Mouse (Mus musculus): ENCODE measurements around the gene Clasp1.
"Not testable (repeated sequence)": the region's sequence is repeated elsewhere in the genome, so short reads cannot be mapped to it uniquely, and the experiment has no call there.

The Clasp1 gene

DNA sequence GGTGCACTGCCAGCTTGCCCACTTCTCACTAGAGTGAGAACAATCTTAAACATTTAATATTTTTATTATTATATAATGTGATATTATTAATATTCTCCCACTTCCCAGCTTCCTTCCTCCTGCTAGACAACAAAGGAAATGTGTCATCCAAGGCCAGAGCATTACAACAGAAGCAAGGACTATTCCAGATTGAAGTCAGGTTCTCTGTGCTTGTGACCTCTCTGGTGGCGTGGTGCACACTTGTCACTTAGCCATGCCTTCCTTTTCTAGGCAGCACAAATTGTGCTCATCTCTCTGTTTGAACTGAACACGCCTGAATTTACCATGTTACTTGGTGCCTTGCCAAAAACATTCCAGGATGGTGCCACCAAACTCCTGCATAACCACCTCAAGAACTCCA is 170.9 kb downstream of the Clasp1 start:
- DNase-seq (ENCODE audit: extremely low spot score, low read depth, low spot score) = no peak

DNA sequence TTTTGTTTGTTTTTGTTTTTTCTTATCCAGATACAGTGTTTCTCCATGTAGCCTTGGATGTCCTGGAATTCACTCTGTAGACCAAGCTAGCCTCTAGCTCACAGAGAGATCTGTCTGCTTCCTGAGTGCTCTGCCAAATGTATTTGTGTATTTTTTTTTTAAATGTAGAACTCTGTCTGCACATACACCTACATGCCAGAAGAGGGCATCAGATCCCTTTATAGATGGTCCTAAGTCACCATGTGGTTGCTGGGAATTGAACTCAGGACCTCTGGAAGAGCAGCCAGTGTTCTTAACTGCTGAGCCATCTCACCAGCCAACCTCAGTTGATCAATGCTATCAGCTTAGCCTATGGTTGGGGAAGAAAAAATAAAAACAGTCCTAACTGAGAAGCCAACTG is 175.7 kb downstream of the Clasp1 start:
- DNase-seq (ENCODE audit: extremely low spot score, low read depth, low spot score) = no peak

DNA sequence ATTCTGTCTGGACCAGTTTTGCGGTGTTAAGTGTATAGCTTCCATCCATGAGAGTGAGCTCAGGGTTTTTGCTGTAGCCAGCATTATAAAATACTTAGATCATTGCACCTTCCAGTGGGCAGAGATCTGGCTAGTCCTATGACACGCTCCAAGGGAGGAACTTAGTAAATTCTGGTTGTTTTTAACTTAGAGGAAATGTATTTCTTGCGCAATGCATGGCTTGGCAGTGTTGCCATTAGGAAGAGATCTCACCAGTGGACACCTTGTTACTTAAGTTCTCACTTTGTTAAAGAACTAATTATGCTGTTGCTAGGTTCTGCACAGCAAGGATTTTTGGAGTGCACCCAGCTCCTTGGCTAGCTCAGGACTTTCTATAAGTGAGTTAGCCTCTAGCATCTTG is 178.8 kb downstream of the Clasp1 start:
- no peak for DNase-seq (ENCODE audit: extremely low spot score, low read depth, low spot score)

GRCm38 (mm10) chr1:118580174-118580702 is 191.4 kb downstream of the Clasp1 start:
- no peak for DNase-seq (ENCODE audit: extremely low spot score, low read depth, low spot score)

DNA sequence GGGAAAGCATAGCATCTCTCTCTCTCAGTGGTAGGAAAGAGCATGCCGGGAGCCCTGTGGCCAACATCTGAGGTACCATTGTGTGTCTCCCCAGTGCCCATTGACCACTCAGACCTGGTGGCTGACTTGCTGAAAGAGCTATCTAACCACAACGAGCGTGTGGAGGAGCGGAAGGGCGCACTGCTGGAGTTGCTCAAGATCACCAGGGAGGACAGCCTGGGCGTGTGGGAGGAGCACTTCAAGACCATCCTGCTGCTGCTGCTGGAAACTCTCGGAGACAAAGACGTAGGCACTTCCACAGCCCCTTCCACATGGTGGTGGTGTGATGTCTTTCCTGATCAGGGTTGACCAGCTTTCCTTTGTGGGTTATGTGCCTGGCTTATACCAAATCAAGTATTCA is 192.3 kb downstream of the Clasp1 start:
- no peak for DNase-seq (ENCODE audit: extremely low spot score, low read depth, low spot score)

- no peak for DNase-seq (ENCODE audit: extremely low spot score, low read depth, low spot score)
Observed at GRCm38 (mm10) chr1:118589721-118590120, 200.9 kb downstream of the Clasp1 start.

GRCm38 (mm10) chr1:118592933-118593332 is 204.1 kb downstream of the Clasp1 start:
- DNase-seq (ENCODE audit: extremely low spot score, low read depth, low spot score) = no peak

GRCm38 (mm10) chr1:118595395-118595794 is 206.5 kb downstream of the Clasp1 start:
- DNase-seq (ENCODE audit: extremely low spot score, low read depth, low spot score) = no peak

DNA sequence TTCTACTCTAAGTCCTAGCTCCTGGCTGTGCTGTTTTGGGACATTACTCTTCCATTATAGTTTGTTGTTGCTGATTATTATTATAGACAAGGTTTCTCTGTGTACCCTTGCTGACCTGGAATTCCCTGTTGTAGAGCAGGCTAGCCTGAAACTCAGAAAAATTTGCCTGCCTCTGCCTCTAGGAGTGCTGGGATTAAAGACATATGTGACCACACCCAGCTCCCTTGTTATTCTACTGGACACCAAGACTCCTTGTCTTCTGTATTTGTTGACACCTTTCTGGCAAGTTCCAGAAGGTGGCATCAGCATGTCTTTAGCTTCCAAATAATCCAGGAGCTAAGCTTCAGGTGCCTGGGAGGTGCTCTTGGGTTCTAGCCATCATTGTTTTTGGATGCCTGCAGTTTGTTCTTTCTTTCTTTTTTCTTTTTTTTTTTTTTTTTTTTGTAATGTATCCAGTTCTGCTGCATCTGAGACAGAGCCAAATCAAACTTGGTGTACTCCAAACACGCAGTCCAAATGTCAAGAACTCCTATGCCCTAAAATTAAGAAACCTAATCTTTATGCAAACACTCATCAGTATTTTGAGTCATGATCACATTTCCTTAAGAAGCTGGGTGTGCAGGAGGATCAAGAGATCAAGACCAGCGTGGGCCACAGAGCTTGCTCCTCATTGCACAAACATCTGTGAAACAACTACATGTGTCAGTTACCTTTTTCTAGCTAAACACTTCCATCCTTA is 208.8 kb downstream of the Clasp1 start:
- DNase-seq (ENCODE audit: extremely low spot score, low read depth, low spot score) = no peak

GRCm38 (mm10) chr1:118598339-118598738 is 209.5 kb downstream of the Clasp1 start:
- no peak for DNase-seq (ENCODE audit: extremely low spot score, low read depth, low spot score)

DNA sequence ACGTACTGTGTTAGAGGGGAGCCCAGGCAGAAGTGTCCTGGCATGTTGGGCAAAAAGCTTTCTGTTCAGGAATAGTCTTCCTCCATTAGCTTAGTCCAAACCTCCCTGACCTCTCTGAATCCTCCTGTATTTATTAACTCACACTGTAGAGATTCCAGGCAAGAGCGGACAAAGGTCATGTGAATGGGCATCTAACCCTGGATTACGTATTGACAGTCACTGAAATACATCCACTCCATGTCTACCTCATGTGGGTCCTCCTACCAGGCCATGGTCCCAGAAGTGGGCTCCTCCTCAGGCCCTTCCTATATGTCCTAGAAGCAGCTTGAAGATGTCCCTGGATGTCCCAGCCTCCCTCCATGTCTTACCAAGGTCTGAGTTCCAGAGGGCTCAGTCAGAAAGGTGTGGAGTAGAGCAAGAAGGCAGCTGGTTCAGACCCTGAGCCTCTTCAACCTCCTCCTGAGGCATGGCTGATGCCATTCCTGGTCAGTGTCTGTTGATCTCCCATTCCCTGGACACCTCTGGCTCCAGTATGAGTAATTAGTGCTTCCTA is 224.8 kb downstream of the Clasp1 start:
- no peak for DNase-seq (ENCODE audit: extremely low spot score, low read depth, low spot score)

DNA sequence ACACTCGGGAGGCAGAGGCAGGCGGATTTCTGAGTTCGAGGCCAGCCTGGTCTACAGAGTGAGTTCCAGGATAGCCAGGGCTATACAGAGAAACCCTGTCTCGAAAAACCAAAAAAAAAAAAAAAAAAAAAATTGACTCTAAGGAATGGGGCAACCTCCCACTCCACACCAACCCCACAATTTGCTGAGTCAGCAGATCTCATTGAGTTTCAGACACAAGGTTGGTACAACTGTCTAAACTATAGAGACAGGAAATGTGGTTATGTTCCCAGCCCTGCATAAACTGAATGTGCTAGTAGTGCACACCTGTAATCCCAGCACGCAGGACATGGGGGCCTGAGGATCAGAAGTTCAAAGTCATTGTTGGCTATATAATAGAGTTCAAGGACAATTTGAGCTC is 232.2 kb downstream of the Clasp1 start:
- not testable (repeated sequence) for DNase-seq (ENCODE audit: extremely low spot score, low read depth, low spot score)

DNA sequence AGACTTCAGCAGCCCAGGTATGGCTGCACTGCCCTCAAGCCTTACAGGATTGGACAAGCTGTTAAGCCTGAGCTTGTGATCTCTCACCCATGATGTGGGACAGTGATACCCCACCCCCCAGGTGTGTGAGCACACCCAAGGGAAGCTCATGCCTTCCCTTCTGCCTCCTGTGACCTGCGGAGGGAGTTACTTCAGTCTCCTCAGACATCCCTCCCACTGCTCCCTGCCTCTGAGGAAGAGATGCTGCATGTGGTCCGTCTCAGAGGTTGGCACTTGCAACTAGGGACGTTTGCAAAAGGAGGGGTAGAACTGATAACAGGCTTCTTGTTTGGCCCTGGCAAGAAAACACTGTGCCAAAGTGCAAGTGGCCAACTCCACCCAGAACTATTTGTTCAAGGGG is 234.0 kb downstream of the Clasp1 start:
- no peak for DNase-seq (ENCODE audit: extremely low spot score, low read depth, low spot score)

GRCm38 (mm10) chr1:118625461-118625860 is 236.6 kb downstream of the Clasp1 start:
- DNase-seq (ENCODE audit: extremely low spot score, low read depth, low spot score) = no peak

- DNase-seq (ENCODE audit: extremely low spot score, low read depth, low spot score) = no peak
Observed at GRCm38 (mm10) chr1:118625921-118626320, 237.1 kb downstream of the Clasp1 start.

DNA sequence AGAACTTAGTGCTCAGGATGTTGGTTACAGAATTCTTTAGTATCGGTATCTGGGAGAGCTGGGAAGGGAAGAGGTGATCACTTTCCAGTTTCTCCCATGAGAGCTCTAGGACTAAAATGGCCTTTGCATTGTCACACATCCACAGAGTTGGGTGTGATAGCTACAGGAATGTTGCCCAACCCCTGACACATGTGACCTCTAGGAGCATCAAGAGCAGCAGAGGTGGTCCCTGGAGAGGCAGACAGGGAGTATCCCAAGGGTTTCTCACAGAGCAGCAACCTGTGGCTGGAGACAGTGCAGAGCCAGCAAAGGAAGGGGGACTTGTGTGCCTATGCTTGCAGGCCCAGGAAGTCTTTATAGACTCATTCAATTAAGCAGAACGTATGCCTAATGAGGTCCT is 237.6 kb downstream of the Clasp1 start:
- DNase-seq (ENCODE audit: extremely low spot score, low read depth, low spot score) = no peak

DNA sequence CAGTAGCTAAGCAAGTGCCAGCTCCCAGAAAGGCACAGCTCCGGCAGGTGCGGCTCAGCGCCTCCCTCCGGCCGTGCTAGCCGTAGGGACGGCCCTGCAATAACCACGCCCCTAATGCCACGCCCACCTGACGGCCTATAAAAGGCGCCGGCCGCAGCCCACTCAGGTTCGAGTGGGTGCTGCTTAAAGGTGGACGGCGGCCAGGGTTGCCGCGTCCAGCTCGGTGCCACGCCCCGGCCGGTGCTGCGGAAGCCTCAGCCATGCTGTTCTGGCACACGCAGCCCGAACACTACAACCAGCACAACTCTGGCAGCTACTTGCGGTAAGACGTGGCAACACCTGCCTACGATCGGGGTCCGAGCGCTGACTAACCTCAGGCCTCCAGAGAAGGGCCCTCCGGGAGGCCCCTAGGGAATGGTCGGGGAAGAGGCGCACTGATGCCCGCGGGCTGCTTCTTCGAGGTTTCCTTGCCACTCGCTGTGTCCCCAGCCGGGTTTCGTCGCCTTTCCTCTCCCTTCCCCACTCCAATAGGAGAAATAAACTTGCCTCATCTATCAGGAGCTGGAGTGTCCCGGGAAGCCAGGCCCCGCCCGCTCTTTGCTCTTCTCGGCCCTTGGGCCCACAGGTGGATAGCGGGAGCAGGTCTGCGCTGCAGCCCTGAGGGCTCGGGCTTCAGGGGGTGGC is 239.1 kb downstream of the Clasp1 start, which contains the start of gene Tfcp2l1:
TSS of gene Tfcp2l1 (plus strand) at position 165 of the 684 bp plus-strand sequence.
- DNase-seq (ENCODE audit: extremely low spot score, low read depth, low spot score) = no peak

GRCm38 (mm10) chr1:118633415-118633980 is 244.6 kb downstream of the Clasp1 start:
- no peak for DNase-seq (ENCODE audit: extremely low spot score, low read depth, low spot score)

GRCm38 (mm10) chr1:118642296-118642999 is 253.6 kb downstream of the Clasp1 start:
- DNase-seq (ENCODE audit: extremely low spot score, low read depth, low spot score) = no peak

DNA sequence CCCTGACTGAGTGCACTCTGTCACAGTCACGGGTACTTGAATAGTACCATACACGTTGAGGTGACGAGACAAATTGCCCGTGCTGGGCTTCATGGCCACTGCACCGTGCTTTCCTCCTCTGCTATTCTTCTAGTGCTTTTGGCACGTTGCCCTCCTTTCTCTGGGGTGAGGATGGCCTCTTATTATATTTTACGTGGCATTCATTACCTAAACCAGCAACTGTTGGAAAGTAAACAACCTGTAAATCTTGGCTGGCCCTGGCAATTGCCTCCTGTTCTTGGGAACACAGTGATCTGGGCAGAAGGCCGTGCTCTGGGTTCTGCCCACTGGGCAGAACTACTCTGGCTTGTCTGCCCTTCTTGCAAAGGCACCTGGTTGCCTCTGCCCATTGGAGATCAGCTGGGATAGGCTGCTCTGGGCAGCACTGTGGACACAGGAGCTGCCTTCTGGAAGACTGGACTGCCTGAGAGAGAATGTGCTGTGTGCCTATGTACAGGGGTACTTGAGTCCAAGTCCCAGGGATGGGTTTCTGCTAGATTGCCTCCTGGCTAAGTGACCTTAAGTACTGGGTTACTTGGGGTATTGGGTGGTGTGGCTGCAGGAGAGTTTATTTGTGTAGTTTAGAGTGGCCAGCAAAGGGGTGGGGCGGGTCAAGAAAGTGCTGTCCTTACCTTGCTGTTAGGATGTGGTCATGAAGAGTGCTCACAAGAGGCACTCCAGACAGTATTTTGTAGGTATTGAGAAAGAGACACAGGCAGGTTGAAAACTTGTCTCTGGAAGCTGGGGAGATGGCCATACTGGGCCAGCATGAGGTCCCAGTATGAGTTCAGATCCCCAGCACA is 254.5 kb downstream of the Clasp1 start:
- DNase-seq (ENCODE audit: extremely low spot score, low read depth, low spot score) = no peak

Data from hindlimb bud, embryonic 11.5 days (tissue).